Mouse (Mus musculus) MEL (cell line): ENCODE measurements around the gene Rtp4. TPM values are rescaled to one million over a fixed set of nuclear protein-coding genes. Genes with fewer than 3 reads are reported as not detected.

ENCODE experiments used
- DNase-seq: peaks from one replicate; pipeline ENCODE4 v3.0.0; 2011; ENCODE audit warnings: low read depth, low spot score
- H3K27ac ChIP-seq: 2 replicates; pipeline ENCODE4 v1.5.1; 2012; ENCODE audit warnings: low read depth, mild to moderate bottlenecking, control low read depth, low read length, moderate library complexity; ENCODE audit not compliant: control insufficient read depth
- H3K27me3 ChIP-seq, 2 experiments: fragments of 150-350 bp in 1 of 2; sonication (generic) in 1 of 2; 2 replicates each; pipeline ENCODE4 v1.6.1; 2012; ENCODE audit warnings: low read length in 2 of 2, mild to moderate bottlenecking in 2 of 2, improper control_type of control experiment in 1 of 2, moderate library complexity in 1 of 2; ENCODE audit not compliant: insufficient read depth in 2 of 2, control insufficient read depth in 1 of 2
- H3K36me3 ChIP-seq, 2 experiments: 2 replicates each; pipeline ENCODE4 v1.6.1; 2012 to 2014; ENCODE audit warnings: low read length in 2 of 2, improper control_type of control experiment in 1 of 2, inconsistent platforms in 1 of 2, mild to moderate bottlenecking in 1 of 2; ENCODE audit not compliant: insufficient read depth in 2 of 2, control insufficient read depth in 1 of 2
- H3K4me1 ChIP-seq, 2 experiments: fragments of 150-350 bp in 1 of 2; sonication (generic) in 1 of 2; 2 replicates each; pipeline ENCODE4 v1.6.1; 2012; ENCODE audit warnings: low read length in 2 of 2, improper control_type of control experiment in 1 of 2, mild to moderate bottlenecking in 1 of 2; ENCODE audit not compliant: insufficient read depth in 2 of 2, control insufficient read depth in 1 of 2
- H3K4me3 ChIP-seq, 2 experiments: fragments of 150-350 bp in 1 of 2; sonication (generic) in 1 of 2; 2 replicates each; pipeline ENCODE4 v1.5.1; 2012; ENCODE audit warnings: low read depth in 2 of 2, low read length in 2 of 2, mild to moderate bottlenecking in 2 of 2, moderate library complexity in 2 of 2, control low read depth in 1 of 2, improper control_type of control experiment in 1 of 2; ENCODE audit not compliant: control insufficient read depth in 1 of 2, insufficient read depth in 1 of 2
- H3K79me2 ChIP-seq: 2 replicates; pipeline ENCODE4 v1.6.1; 2012; ENCODE audit warnings: mild to moderate bottlenecking, low read length, moderate library complexity; ENCODE audit not compliant: control insufficient read depth, poor library complexity, insufficient read depth
- H3K9ac ChIP-seq: 2 replicates; pipeline ENCODE4 v1.6.1; 2012; ENCODE audit warnings: low read depth, mild to moderate bottlenecking, control low read depth, low read length, moderate library complexity; ENCODE audit not compliant: control insufficient read depth, poor library complexity, severe bottlenecking
- H3K9me3 ChIP-seq: fragments of 150-350 bp; sonication (generic); replicated peaks from 2 replicates; pipeline ENCODE4 v1.6.1; 2012; ENCODE audit warnings: mild to moderate bottlenecking, low read length, improper control_type of control experiment, moderate library complexity; ENCODE audit not compliant: insufficient read depth
- CHD2 ChIP-seq: IDR thresholded peaks from 2 replicates; pipeline ENCODE4 v1.6.1; 2011; ENCODE audit warnings: low read length, improper control_type of control experiment
- E2F4 ChIP-seq: IDR thresholded peaks from 2 replicates; pipeline ENCODE4 v1.6.1; 2011; ENCODE audit warnings: low read depth, low read length, improper control_type of control experiment, borderline replicate concordance
- EP300 ChIP-seq, 2 experiments: IDR thresholded peaks; 2 replicates each; pipeline ENCODE4 v1.6.1; 2011; ENCODE audit warnings: improper control_type of control experiment in 2 of 2, low read length in 2 of 2, low read depth in 1 of 2, mild to moderate bottlenecking in 1 of 2
- GABPA ChIP-seq: IDR thresholded peaks from 2 replicates; pipeline ENCODE4 v1.6.1; 2012; ENCODE audit warnings: low read depth, mild to moderate bottlenecking, inconsistent platforms, low read length, improper control_type of control experiment, moderate library complexity
- JUND ChIP-seq: IDR thresholded peaks from 2 replicates; pipeline ENCODE4 v1.6.1; 2011; ENCODE audit warnings: low read depth, mild to moderate bottlenecking, improper control_type of control experiment, low read length
- KAT2A ChIP-seq: conservative IDR thresholded peaks from 2 replicates; pipeline ENCODE4 v1.6.1; 2012; ENCODE audit warnings: low read depth, low read length, improper control_type of control experiment, inconsistent platforms
- MAFK ChIP-seq: IDR thresholded peaks from 2 replicates; pipeline ENCODE4 v1.6.1; 2011; ENCODE audit warnings: low read depth, mild to moderate bottlenecking, low read length, improper control_type of control experiment, borderline replicate concordance
- MAZ ChIP-seq: IDR thresholded peaks from 2 replicates; pipeline ENCODE4 v1.6.1; 2012; ENCODE audit warnings: low read depth, mild to moderate bottlenecking, inconsistent platforms, low read length, improper control_type of control experiment
- MEF2A ChIP-seq: IDR thresholded peaks from 2 replicates; pipeline ENCODE4 v1.6.1; 2014; ENCODE audit warnings: low read depth, mild to moderate bottlenecking, inconsistent platforms, low read length, improper control_type of control experiment; ENCODE audit not compliant: poor library complexity, insufficient replicate concordance, severe bottlenecking; ENCODE audit errors: extremely low read depth
- NRF1 ChIP-seq: IDR thresholded peaks from 2 replicates; pipeline ENCODE4 v1.6.1; 2014; ENCODE audit warnings: low read depth, mild to moderate bottlenecking, inconsistent platforms, low read length, improper control_type of control experiment, moderate library complexity; ENCODE audit not compliant: poor library complexity, insufficient read depth, severe bottlenecking
- POLR2AphosphoS2 ChIP-seq: IDR thresholded peaks from 2 replicates; pipeline ENCODE4 v1.6.1; 2011; ENCODE audit warnings: low read length, improper control_type of control experiment
- POLR2AphosphoS5 ChIP-seq: IDR thresholded peaks from 2 replicates; pipeline ENCODE4 v1.6.1; 2012; ENCODE audit warnings: low read depth, borderline replicate concordance, mild to moderate bottlenecking, inconsistent platforms, low read length, moderate library complexity, mixed read lengths
- RCOR1 ChIP-seq: IDR thresholded peaks from 2 replicates; pipeline ENCODE4 v1.6.1; 2012; ENCODE audit warnings: low read depth, mild to moderate bottlenecking, inconsistent platforms, low read length, improper control_type of control experiment
- SIN3A ChIP-seq: IDR thresholded peaks from 2 replicates; pipeline ENCODE4 v1.6.1; 2012; ENCODE audit warnings: low read length, improper control_type of control experiment, inconsistent platforms
- TBP ChIP-seq: IDR thresholded peaks from 2 replicates; pipeline ENCODE4 v1.8.0; 2011; ENCODE audit warnings: low read depth, low read length, improper control_type of control experiment
- USF1 ChIP-seq: IDR thresholded peaks from 2 replicates; pipeline ENCODE4 v1.6.1; 2014; ENCODE audit warnings: low read depth, mild to moderate bottlenecking, inconsistent platforms, low read length, improper control_type of control experiment, moderate library complexity
- USF2 ChIP-seq, 2 experiments: IDR thresholded peaks; 2 replicates each; pipeline ENCODE4 v1.6.1; 2011 to 2012; ENCODE audit warnings: improper control_type of control experiment in 2 of 2, low read length in 2 of 2, borderline replicate concordance in 1 of 2, inconsistent platforms in 1 of 2, low read depth in 1 of 2, mild to moderate bottlenecking in 1 of 2; ENCODE audit not compliant: insufficient read depth in 1 of 2
- polyA plus RNA-seq, 2 experiments: library from polyadenylated mRNA; stranded (reverse) in 1 of 2; unstranded in 1 of 2; fragments of >175 nt in 1 of 2; fragments of >200 nt in 1 of 2; gene quantifications; 2 replicates each; pipeline versions ENCODE4 v1.2.1 to v1.2.4; 2012; ENCODE audit warnings: low replicate concordance in 2 of 2, low read depth in 1 of 2; ENCODE audit not compliant: insufficient read length in 2 of 2, insufficient read depth in 1 of 2, missing spikeins in 1 of 2
- total RNA-seq: library from RNA; depleted of rRNA; stranded (reverse); fragments of 300-350 nt; gene quantifications from 2 replicates; pipeline ENCODE4 v1.2.3, GENCODE M21; 2012

Rtp4 gene
- total and polyA plus RNA-seq, 3 experiments: not detected

DNA sequence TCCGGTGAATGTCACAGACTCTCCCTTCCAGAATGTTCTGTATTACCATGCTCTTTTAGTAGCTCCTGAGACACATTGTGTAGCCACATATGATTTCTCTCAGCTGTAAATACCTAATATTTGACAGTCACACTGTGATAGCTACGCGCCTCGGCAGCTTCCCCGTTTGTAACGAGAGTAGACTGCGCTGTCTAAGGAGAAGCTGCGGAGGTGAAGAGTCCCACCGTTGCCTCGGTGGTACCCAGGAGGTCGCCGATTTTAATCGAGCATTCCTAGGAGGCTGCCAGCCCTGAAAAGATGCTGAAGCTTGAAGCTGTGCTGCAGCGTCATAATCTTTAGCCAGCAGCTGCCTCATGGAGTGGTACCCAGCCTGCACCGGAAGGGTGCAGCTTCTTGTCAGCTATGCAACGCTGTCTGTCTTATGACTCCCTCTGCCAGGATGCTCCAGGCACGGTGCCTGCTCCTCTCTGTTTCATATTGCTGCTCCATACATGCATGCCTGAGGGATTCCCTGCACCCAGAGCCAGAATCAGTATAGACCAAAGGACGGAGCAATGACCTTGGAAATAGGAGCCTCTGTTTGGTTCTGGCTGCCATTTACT is 31.0 kb downstream of the Rtp4 start:
- Histone ChIP-seq H3K79me2 (no peaks in the 10 kb centered on the region), H3K27me3 (no peaks in the 10 kb centered on the region), H3K9me3 (no peaks in the 10 kb centered on the region), H3K9ac (no peak overlapping the region), H3K4me3 (no peak overlapping the region), H3K36me3 (no peaks in the 10 kb centered on the region), H3K4me1 (no peaks in the 10 kb centered on the region), H3K27ac (no peak overlapping the region)
- no peak for DNase-seq
- TF ChIP-seq MEF2A (no peak), POLR2AphosphoS2 (no peak), USF1 (no peak), KAT2A (no peak), NRF1 (no peak), RCOR1 (no peak), MAZ (no peak), CHD2 (no peak), TBP (no peak), E2F4 (no peak), EP300 (IDR thresholded peaks at IDR 0.05; ENCODE audit: low read depth in 1 of 2, low read length in 2 of 2) (no peak), GABPA (no peak), SIN3A (no peak), POLR2AphosphoS5 (no peak)

DNA sequence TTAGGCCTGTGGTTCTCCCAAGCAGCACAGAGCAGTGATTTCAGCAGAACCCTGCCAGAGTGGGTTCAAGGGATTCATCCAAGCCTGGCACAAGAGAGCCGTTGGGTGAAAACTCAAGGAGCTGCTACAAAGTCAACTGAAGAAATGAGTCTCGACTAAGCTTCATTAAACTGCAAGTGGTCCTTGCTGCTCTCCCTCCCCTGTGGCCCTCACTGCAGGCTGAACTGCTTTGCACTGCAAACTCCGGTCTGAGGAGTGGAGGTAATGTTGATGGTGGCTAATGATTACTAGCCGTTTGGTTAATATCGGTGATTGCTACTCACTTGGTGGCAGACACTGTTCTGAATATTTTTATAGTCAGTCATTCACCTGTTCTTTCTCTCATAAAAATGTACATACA is 34.6 kb downstream of the Rtp4 start:
- Histone ChIP-seq H3K9ac (no peak overlapping the region), H3K9me3 (no peaks in the 10 kb centered on the region), H3K36me3 (no peaks in the 10 kb centered on the region), H3K4me1 (no peaks in the 10 kb centered on the region), H3K4me3 (no peak overlapping the region), H3K79me2 (no peaks in the 10 kb centered on the region), H3K27ac (no peak overlapping the region)
- DNase-seq: no peak
- TF ChIP-seq SIN3A: no peak
- no peak for TF ChIP-seq MAFK
- no peak for TF ChIP-seq JUND
- TF ChIP-seq POLR2AphosphoS2: no peak
- no peak for TF ChIP-seq E2F4
- TF ChIP-seq MEF2A: no peak
- TF ChIP-seq RCOR1: no peak
- no peak for TF ChIP-seq USF2 (IDR thresholded peaks at IDR 0.05; ENCODE audit: borderline replicate concordance in 1 of 2, insufficient read depth in 1 of 2, low read depth in 1 of 2, low read length in 2 of 2)
- TF ChIP-seq, all 39 proteins: peak for 0
- no peaks in the 10 kb centered on the region for H3K27me3 ChIP-seq
